Mouse (Mus musculus): ENCODE data around the gene Snca. TPM values are rescaled to one million over a fixed set of nuclear protein-coding genes. Genes with fewer than 3 reads are reported as not detected.
"Not testable (repeated sequence)": the region's sequence is repeated elsewhere in the genome, so short reads cannot be mapped to it uniquely, and the experiment has no call there.

Gene Snca
- polyA plus RNA-seq, 1 experiment from 2014 or later, result 93.8 TPM

GRCm38 (mm10) chr6:60745965-60746364, 83.7 kb downstream of the Snca start:
- ATAC-seq (replicated peaks; ENCODE audit: low FRiP score), result no peak
- no peaks in the 10 kb centered on the region for H3K36me3 ChIP-seq (ENCODE audit: control insufficient read depth, insufficient read depth, low read length)

GRCm38 (mm10) chr6:60741427-60742071, 88.1 kb downstream of the Snca start:
- Histone ChIP-seq H3K4me2 (no peak overlapping the region), H3K9ac (ENCODE audit: low read depth, low read length) (no peak overlapping the region), H3K4me3 (ENCODE audit: low read depth, low read length) (no peak overlapping the region), H3K36me3 (ENCODE audit: control insufficient read depth, insufficient read depth, low read length) (no peaks in the 10 kb centered on the region), H3K27me3 (replicated peaks; ENCODE audit: control insufficient read depth, insufficient read depth, low read length) (no peaks in the 10 kb centered on the region), H3K9me3 (ENCODE audit: control insufficient read depth, low read length) (no peaks in the 10 kb centered on the region), H3K4me1 (replicated peaks; ENCODE audit: control insufficient read depth, insufficient read depth, low read length) (no peaks in the 10 kb centered on the region), H3K27ac (ENCODE audit: low read depth, low read length) (no peak overlapping the region)
- DNase-seq (ENCODE audit: low spot score) (no peak), ATAC-seq (replicated peaks; ENCODE audit: low FRiP score) (no peak)
- 93% methylated on average over 2 of the region's 2 CpGs for WGBS

More at GRCm38 (mm10) chr6:60745965-60746364, 83.7 kb downstream of the Snca start:
- H3K27ac ChIP-seq (ENCODE audit: low read depth, low read length), result no peak overlapping the region
- DNase-seq (ENCODE audit: low spot score), result no peak
- no peaks in the 10 kb centered on the region for H3K4me1 ChIP-seq (replicated peaks; ENCODE audit: control insufficient read depth, insufficient read depth, low read length)
- no peak overlapping the region for H3K9ac ChIP-seq (ENCODE audit: low read depth, low read length)
- no peaks in the 10 kb centered on the region for H3K9me3 ChIP-seq (ENCODE audit: control insufficient read depth, low read length)
- H3K27me3 ChIP-seq (replicated peaks; ENCODE audit: control insufficient read depth, insufficient read depth, low read length), result no peaks in the 10 kb centered on the region
- H3K4me2 ChIP-seq, result no peak overlapping the region
- H3K4me3 ChIP-seq (ENCODE audit: low read depth, low read length), result no peak overlapping the region

- no peaks in the 10 kb centered on the region for H3K9me3 ChIP-seq (ENCODE audit: control insufficient read depth, low read length)
- no peak overlapping the region for H3K9ac ChIP-seq (ENCODE audit: low read depth, low read length)
- no peaks in the 10 kb centered on the region for H3K27me3 ChIP-seq (replicated peaks; ENCODE audit: control insufficient read depth, insufficient read depth, low read length)
- no peak overlapping the region for H3K4me3 ChIP-seq (ENCODE audit: low read depth, low read length)
- ATAC-seq (replicated peaks; ENCODE audit: low FRiP score), result no peak
- H3K4me1 ChIP-seq (replicated peaks; ENCODE audit: control insufficient read depth, insufficient read depth, low read length), result no peaks in the 10 kb centered on the region
- no peak for DNase-seq (ENCODE audit: low spot score)
- H3K4me2 ChIP-seq, result no peak overlapping the region
- no peak overlapping the region for H3K27ac ChIP-seq (ENCODE audit: low read depth, low read length)
- H3K36me3 ChIP-seq (ENCODE audit: control insufficient read depth, insufficient read depth, low read length), result no peaks in the 10 kb centered on the region
- 65% methylated on average over 1 of the region's 1 CpGs for WGBS
Measured at GRCm38 (mm10) chr6:60739776-60740175, 89.9 kb downstream of the Snca start.

GRCm38 (mm10) chr6:60731164-60731563, 98.5 kb downstream of the Snca start:
- H3K4me2 ChIP-seq, result no peak overlapping the region
- H3K27ac ChIP-seq (ENCODE audit: low read depth, low read length), result no peak overlapping the region
- WGBS, result 66% methylated on average over 2 of the region's 2 CpGs
- H3K36me3 ChIP-seq (ENCODE audit: control insufficient read depth, insufficient read depth, low read length), result no peaks in the 10 kb centered on the region
- no peaks in the 10 kb centered on the region for H3K27me3 ChIP-seq (replicated peaks; ENCODE audit: control insufficient read depth, insufficient read depth, low read length)
- H3K9ac ChIP-seq (ENCODE audit: low read depth, low read length), result no peak overlapping the region
- H3K4me3 ChIP-seq (ENCODE audit: low read depth, low read length), result no peak overlapping the region
- no peaks in the 10 kb centered on the region for H3K4me1 ChIP-seq (replicated peaks; ENCODE audit: control insufficient read depth, insufficient read depth, low read length)
- no peaks in the 10 kb centered on the region for H3K9me3 ChIP-seq (ENCODE audit: control insufficient read depth, low read length)
- ATAC-seq (replicated peaks; ENCODE audit: low FRiP score) (no peak), DNase-seq (ENCODE audit: low spot score) (no peak)

GRCm38 (mm10) chr6:60724110-60724829, 105.4 kb downstream of the Snca start:
- no peak for DNase-seq (ENCODE audit: low spot score)

GRCm38 (mm10) chr6:60717566-60717965, 112.1 kb downstream of the Snca start:
- no peak overlapping the region for H3K27ac ChIP-seq (ENCODE audit: low read depth, low read length)
- H3K9me3 ChIP-seq (ENCODE audit: control insufficient read depth, low read length), result no peaks in the 10 kb centered on the region
- H3K36me3 ChIP-seq (ENCODE audit: control insufficient read depth, insufficient read depth, low read length), result no peaks in the 10 kb centered on the region
- H3K9ac ChIP-seq (ENCODE audit: low read depth, low read length), result no peak overlapping the region
- no peak overlapping the region for H3K4me2 ChIP-seq
- H3K4me1 ChIP-seq (replicated peaks; ENCODE audit: control insufficient read depth, insufficient read depth, low read length), result no peaks in the 10 kb centered on the region
- H3K4me3 ChIP-seq (ENCODE audit: low read depth, low read length), result no peak overlapping the region
- H3K27me3 ChIP-seq (replicated peaks; ENCODE audit: control insufficient read depth, insufficient read depth, low read length), result no peaks in the 10 kb centered on the region
- WGBS, result 71% methylated on average over 3 of the region's 3 CpGs
- ATAC-seq (replicated peaks; ENCODE audit: low FRiP score) (no peak), DNase-seq (ENCODE audit: low spot score) (no peak)

More at GRCm38 (mm10) chr6:60724110-60724829, 105.4 kb downstream of the Snca start:
- no peak overlapping the region for H3K4me2 ChIP-seq
- no peak for ATAC-seq (replicated peaks; ENCODE audit: low FRiP score)
- no peak overlapping the region for H3K9ac ChIP-seq (ENCODE audit: low read depth, low read length)
- 78% methylated on average over 2 of the region's 2 CpGs for WGBS
- no peaks in the 10 kb centered on the region for H3K36me3 ChIP-seq (ENCODE audit: control insufficient read depth, insufficient read depth, low read length)
- H3K27me3 ChIP-seq (replicated peaks; ENCODE audit: control insufficient read depth, insufficient read depth, low read length), result no peaks in the 10 kb centered on the region
- H3K27ac ChIP-seq (ENCODE audit: low read depth, low read length), result no peak overlapping the region
- H3K9me3 ChIP-seq (ENCODE audit: control insufficient read depth, low read length), result no peaks in the 10 kb centered on the region
- no peaks in the 10 kb centered on the region for H3K4me1 ChIP-seq (replicated peaks; ENCODE audit: control insufficient read depth, insufficient read depth, low read length)
- H3K4me3 ChIP-seq (ENCODE audit: low read depth, low read length), result no peak overlapping the region

GRCm38 (mm10) chr6:60709997-60710471, 119.6 kb downstream of the Snca start:
- Histone ChIP-seq H3K27me3 (replicated peaks; ENCODE audit: control insufficient read depth, insufficient read depth, low read length) (no peaks in the 10 kb centered on the region), H3K9me3 (ENCODE audit: control insufficient read depth, low read length) (no peaks in the 10 kb centered on the region), H3K9ac (ENCODE audit: low read depth, low read length) (no peak overlapping the region), H3K4me1 (replicated peaks; ENCODE audit: control insufficient read depth, insufficient read depth, low read length) (no peaks in the 10 kb centered on the region), H3K4me3 (ENCODE audit: low read depth, low read length) (no peak overlapping the region), H3K4me2 (no peak overlapping the region), H3K27ac (ENCODE audit: low read depth, low read length) (no peak overlapping the region), H3K36me3 (ENCODE audit: control insufficient read depth, insufficient read depth, low read length) (no peaks in the 10 kb centered on the region)
- ATAC-seq (replicated peaks; ENCODE audit: low FRiP score) (no peak), DNase-seq (ENCODE audit: low spot score) (no peak)
- WGBS, result 42% methylated on average over 2 of the region's 2 CpGs

GRCm38 (mm10) chr6:60698072-60698471, 131.6 kb downstream of the Snca start:
- Histone ChIP-seq H3K27ac (ENCODE audit: low read depth, low read length) (no peak overlapping the region), H3K4me3 (ENCODE audit: low read depth, low read length) (no peak overlapping the region), H3K9me3 (ENCODE audit: control insufficient read depth, low read length) (no peaks in the 10 kb centered on the region), H3K27me3 (replicated peaks; ENCODE audit: control insufficient read depth, insufficient read depth, low read length) (no peaks in the 10 kb centered on the region), H3K4me1 (replicated peaks; ENCODE audit: control insufficient read depth, insufficient read depth, low read length) (no peaks in the 10 kb centered on the region), H3K4me2 (no peak overlapping the region), H3K9ac (ENCODE audit: low read depth, low read length) (no peak overlapping the region), H3K36me3 (ENCODE audit: control insufficient read depth, insufficient read depth, low read length) (no peaks in the 10 kb centered on the region)
- DNase-seq (ENCODE audit: low spot score) (no peak), ATAC-seq (replicated peaks; ENCODE audit: low FRiP score) (no peak)
- 64% methylated on average over 2 of the region's 2 CpGs for WGBS

- H3K4me3 ChIP-seq (ENCODE audit: low read depth, low read length); H3K27ac ChIP-seq (ENCODE audit: low read depth, low read length); H3K36me3 ChIP-seq (ENCODE audit: control insufficient read depth, insufficient read depth, low read length); DNase-seq (ENCODE audit: low spot score); H3K9me3 ChIP-seq (ENCODE audit: control insufficient read depth, low read length); H3K27me3 ChIP-seq (replicated peaks; ENCODE audit: control insufficient read depth, insufficient read depth, low read length); H3K9ac ChIP-seq (ENCODE audit: low read depth, low read length); ATAC-seq (replicated peaks; ENCODE audit: low FRiP score); H3K4me2 ChIP-seq; H3K4me1 ChIP-seq (replicated peaks; ENCODE audit: control insufficient read depth, insufficient read depth, low read length): not testable (repeated sequence)
- 80% methylated on average over 4 of the region's 4 CpGs for WGBS
Measured at GRCm38 (mm10) chr6:60687048-60687447, 142.6 kb downstream of the Snca start.
